Mouse (Mus musculus) midbrain, embryonic 11.5 days (tissue): Measurements from ENCODE around the gene Zfp74. TPM values are rescaled to one million over a fixed set of nuclear protein-coding genes. Genes with fewer than 3 reads are reported as not detected.
"Not testable (repeated sequence)": the region's sequence is repeated elsewhere in the genome, so short reads cannot be mapped to it uniquely, and the experiment has no call there.

Source experiments
- ATAC-seq: fragments of 200-750 bp; cut with Nextera tagmentation; 2 replicates; pipeline ENCODE4 v1.8.0; 2017; ENCODE audit warnings: moderate TSS enrichment, moderate library complexity; ENCODE audit not compliant: low FRiP score
- DNase-seq: peaks from one replicate; pipeline ENCODE4 v3.0.0; 2015; ENCODE audit warnings: low spot score; ENCODE audit errors: missing footprints
- H3K27ac ChIP-seq: fragments of 300-500 bp; sonication (generic); 2 replicates; pipeline ENCODE4 v1.5.1; 2014; ENCODE audit warnings: low read depth, low read length
- H3K27me3 ChIP-seq: fragments of 300-500 bp; sonication (generic); 2 replicates; pipeline ENCODE4 v1.6.1; 2014; ENCODE audit warnings: mild to moderate bottlenecking, low read length, moderate library complexity, mixed read lengths; ENCODE audit not compliant: control insufficient read depth, insufficient read depth
- H3K36me3 ChIP-seq: fragments of 300-500 bp; sonication (generic); 2 replicates; pipeline ENCODE4 v1.6.1; 2014; ENCODE audit warnings: mild to moderate bottlenecking, low read length, moderate library complexity, mixed read lengths; ENCODE audit not compliant: control insufficient read depth, insufficient read depth
- H3K4me1 ChIP-seq: fragments of 300-500 bp; sonication (generic); 2 replicates; pipeline ENCODE4 v1.6.1; 2014; ENCODE audit warnings: low read length; ENCODE audit not compliant: control insufficient read depth, insufficient read depth
- H3K4me2 ChIP-seq: fragments of 300-500 bp; sonication (generic); 2 replicates; pipeline ENCODE4 v1.6.1; 2014; ENCODE audit warnings: mild to moderate bottlenecking, moderate library complexity
- H3K4me3 ChIP-seq: fragments of 300-500 bp; sonication (generic); 2 replicates; pipeline ENCODE4 v1.5.1; 2014; ENCODE audit warnings: low read depth, low read length
- H3K9ac ChIP-seq: fragments of 300-500 bp; sonication (generic); 2 replicates; pipeline ENCODE4 v1.6.1; 2014; ENCODE audit warnings: low read length
- H3K9me3 ChIP-seq: fragments of 300-500 bp; sonication (generic); 2 replicates; pipeline ENCODE4 v1.6.1; 2016; ENCODE audit warnings: low read length; ENCODE audit not compliant: control insufficient read depth
- WGBS: fragments of 180-500 bp; shearing (Covaris S2); extraction: QIAGEN DNeasy Blood & Tissue Kit; methylation state at CpG from one replicate; pipeline ENCODE4 v1.1.7; 2014; 5-methylcytosine and 5-hydroxymethylcytosine counted together
- polyA plus RNA-seq: library from polyadenylated mRNA; unstranded; fragments of >200 nt; fragmentation: Nextera tagmentation; extraction: Ambion mirVana; gene quantifications from 2 replicates; pipeline ENCODE4 v1.2.1, GENCODE M21; 2014

Gene Zfp74
- polyA plus RNA-seq, 1 experiment from 2014 or later, result 10.6 TPM

DNA sequence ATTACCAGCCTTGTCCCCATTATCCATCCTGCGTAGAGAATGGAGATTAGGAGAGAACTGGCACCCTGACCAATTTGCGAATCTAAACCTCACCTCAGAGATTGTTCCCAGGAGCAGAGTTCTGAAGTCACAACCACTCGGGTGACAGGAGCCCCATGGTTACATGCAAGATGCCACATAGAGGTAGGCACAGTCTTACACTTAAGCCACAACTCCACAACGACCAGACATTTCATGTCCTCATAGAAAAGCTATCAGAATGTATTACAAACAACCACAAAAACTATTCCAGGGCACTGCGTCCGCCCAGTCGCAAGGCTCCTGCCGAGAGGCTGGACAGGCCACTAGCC is 29.4 kb upstream of the Zfp74 start:
- DNase-seq (no peak), ATAC-seq (no peak; the same call in 1 of the 2 replicates)
- Histone ChIP-seq H3K36me3 (0 out of 2 replicates have a peak, but pooled peaks cover 5% of the 10 kb centered on the region), H3K9me3 (no peaks in the 10 kb centered on the region), H3K4me1 (peaks cover 13% of the 10 kb centered on the region), H3K27me3 (no peaks in the 10 kb centered on the region), H3K9ac (peak overlapping the region; percentile 93), H3K4me2 (peak overlapping the region; percentile 69), H3K27ac (peak overlapping the region; percentile 91), H3K4me3 (peak overlapping the region; percentile 87)
- WGBS, result 2% methylated on average over 8 of the region's 8 CpGs

DNA sequence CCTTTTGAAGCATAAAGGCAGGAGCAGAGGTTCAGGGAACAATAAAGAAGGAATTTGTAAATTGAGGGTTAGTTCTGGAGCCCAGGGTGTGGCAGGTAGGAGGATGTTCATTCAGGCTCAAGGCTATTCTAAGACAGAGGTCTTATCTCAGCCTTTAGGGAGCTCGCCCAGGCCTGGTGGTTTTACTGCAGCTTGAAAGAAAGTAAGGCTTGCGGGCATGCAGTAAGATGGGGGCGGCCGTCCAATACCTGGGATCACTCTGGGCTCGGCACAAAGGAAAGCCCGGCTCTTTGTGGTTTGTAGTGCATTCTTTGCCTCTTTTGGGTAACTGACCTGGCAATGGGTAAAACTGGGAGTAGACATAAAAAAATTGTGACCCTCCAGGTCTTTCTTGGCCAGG is 29.0 kb upstream of the Zfp74 start:
- DNase-seq, result peak; percentile 86
- H3K4me1 ChIP-seq, result peaks cover 13% of the 10 kb centered on the region
- 33% methylated on average over 6 of the region's 6 CpGs for WGBS

DNA sequence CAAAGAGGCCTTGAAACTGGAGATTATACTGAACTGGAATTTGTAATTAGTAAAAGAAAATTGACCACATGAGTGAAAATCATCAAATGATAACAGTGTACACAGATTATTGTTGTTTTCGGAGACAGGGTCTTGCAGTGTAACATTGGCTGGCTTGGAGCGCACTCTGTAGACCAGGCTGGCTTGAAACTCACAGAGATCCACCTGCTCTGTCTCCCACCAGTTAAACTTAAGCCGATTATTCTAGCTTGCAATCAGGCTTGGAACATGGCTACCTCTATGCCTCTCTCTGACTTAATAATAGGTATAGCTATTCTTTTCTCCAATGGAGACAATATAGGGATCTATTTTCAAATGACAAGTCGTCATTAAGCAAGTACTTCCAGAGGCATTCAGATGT is 28.5 kb upstream of the Zfp74 start:
- WGBS, result 77% methylated on average over 4 of the region's 4 CpGs
- Histone ChIP-seq H3K27ac (no peak overlapping the region), H3K4me2 (no peak overlapping the region), H3K4me1 (peaks cover 13% of the 10 kb centered on the region), H3K36me3 (no peaks in the 10 kb centered on the region), H3K4me3 (no peak overlapping the region), H3K9me3 (no peaks in the 10 kb centered on the region), H3K9ac (no peak overlapping the region), H3K27me3 (no peaks in the 10 kb centered on the region)
- ATAC-seq, result no peak
- no peak for DNase-seq

More for the DNA sequence above, 29.0 kb upstream of the Zfp74 start:
- Histone ChIP-seq H3K36me3 (0 out of 2 replicates have a peak, but pooled peaks cover 3% of the 10 kb centered on the region), H3K27me3 (no peaks in the 10 kb centered on the region), H3K9me3 (no peaks in the 10 kb centered on the region), H3K4me3 (peak overlapping the region; percentile 87), H3K4me2 (peak overlapping the region; percentile 69), H3K9ac (peak overlapping the region; percentile 93), H3K27ac (peak overlapping the region; percentile 91)
- ATAC-seq, result peak; percentile 2; the same call in 1 of the 2 replicates

DNA sequence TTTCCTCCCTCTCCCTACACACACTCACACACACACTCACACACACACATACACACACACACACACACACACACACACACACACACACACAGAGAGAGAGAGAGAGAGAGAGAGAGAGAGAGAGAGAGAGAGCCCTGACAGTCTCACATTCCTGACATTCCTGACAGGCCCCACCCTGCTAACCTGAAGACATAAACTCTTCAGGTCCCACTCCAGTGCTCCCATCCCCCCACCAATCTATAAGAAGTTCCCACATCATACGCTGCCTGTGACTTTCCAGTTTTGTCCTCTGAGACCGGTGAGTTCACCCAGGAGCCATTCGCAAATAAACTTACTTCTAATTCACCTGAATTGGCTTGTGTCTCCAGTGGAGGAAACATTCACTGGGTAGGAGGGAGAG is 28.0 kb upstream of the Zfp74 start:
- Histone ChIP-seq H3K4me2 (no peak overlapping the region), H3K27me3 (no peaks in the 10 kb centered on the region), H3K9me3 (no peaks in the 10 kb centered on the region), H3K9ac (no peak overlapping the region), H3K27ac (no peak overlapping the region), H3K4me3 (no peak overlapping the region), H3K4me1 (peaks cover 13% of the 10 kb centered on the region), H3K36me3 (no peaks in the 10 kb centered on the region)
- DNase-seq (no peak), ATAC-seq (no peak)
- WGBS, result 87% methylated on average over 3 of the region's 3 CpGs

DNA sequence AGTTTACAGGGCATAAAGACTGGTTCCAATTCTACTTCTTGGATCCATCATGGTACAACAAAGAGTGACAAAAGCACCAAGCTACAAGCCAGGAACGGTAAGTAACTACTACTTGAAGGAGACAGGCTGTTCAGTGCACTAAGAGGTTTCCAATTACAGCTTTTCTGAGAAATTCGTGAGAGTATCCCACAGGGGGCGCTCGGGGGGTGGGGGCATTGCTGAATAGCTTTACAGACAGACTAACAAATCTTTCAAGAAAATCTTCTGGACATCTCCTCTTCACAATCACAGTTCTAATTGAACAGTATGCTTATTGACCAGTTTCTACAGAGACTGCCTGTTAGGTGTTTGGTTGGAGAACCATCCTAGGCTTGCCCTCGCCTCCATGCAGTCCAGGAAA is 27.6 kb upstream of the Zfp74 start:
- Histone ChIP-seq H3K4me2 (no peak overlapping the region), H3K9me3 (no peaks in the 10 kb centered on the region), H3K4me3 (no peak overlapping the region), H3K4me1 (peaks cover 13% of the 10 kb centered on the region), H3K27me3 (no peaks in the 10 kb centered on the region), H3K27ac (no peak overlapping the region), H3K9ac (no peak overlapping the region), H3K36me3 (no peaks in the 10 kb centered on the region)
- no peak for DNase-seq
- no peak for ATAC-seq
- WGBS, result 49% methylated on average over 5 of the region's 5 CpGs

DNA sequence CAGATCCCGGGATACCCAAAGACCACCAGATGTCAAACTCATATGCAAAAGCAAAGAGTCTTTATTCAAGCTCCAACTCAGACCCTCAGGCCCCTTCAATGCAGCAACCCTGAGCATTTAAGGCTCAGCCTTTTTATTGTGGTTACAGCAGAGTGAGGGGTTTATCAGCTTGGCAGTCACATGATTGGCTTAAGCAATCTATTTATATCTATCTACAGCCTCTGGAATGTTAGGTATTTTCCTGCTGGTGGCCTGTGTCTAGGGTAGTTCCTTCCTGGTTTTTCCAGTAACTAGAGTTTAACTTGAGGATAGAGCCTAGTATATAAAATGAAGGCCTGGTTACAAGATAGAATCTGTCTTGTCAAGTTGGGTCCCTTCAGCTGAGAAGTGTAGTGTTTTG is 26.9 kb upstream of the Zfp74 start:
- H3K27ac ChIP-seq, result no peak overlapping the region
- H3K9ac ChIP-seq, result no peak overlapping the region
- no peaks in the 10 kb centered on the region for H3K9me3 ChIP-seq
- no peaks in the 10 kb centered on the region for H3K27me3 ChIP-seq
- no peak overlapping the region for H3K4me2 ChIP-seq
- ATAC-seq (no peak), DNase-seq (no peak)
- WGBS, result 93% methylated on average over 1 of the region's 1 CpGs
- no peaks in the 10 kb centered on the region for H3K36me3 ChIP-seq
- peaks cover 13% of the 10 kb centered on the region for H3K4me1 ChIP-seq
- no peak overlapping the region for H3K4me3 ChIP-seq

DNA sequence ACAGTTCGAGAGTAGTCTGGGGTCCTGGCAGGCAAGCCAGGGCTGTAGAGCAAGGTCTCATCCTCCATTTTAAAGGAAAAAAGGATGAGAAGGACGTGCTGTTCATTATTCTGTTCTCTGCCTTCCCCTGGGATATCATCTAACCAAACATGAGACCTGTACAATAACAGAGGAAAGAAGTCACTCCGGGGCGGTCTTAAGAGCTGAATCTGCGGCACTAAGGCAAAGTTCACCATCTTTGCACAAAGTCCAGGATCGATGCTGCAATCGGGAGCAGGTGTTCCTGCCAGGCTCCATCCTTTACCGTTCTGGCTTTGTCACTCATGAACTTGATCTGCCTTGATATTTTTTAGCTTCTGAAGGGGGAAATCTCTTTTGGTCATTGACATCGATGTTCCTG is 16.8 kb upstream of the Zfp74 start:
- no peak for DNase-seq
- H3K4me2 ChIP-seq, result no peak overlapping the region
- no peak for ATAC-seq
- H3K27ac ChIP-seq, result no peak overlapping the region
- H3K4me1 ChIP-seq, result no peaks in the 10 kb centered on the region
- no peaks in the 10 kb centered on the region for H3K9me3 ChIP-seq
- H3K36me3 ChIP-seq, result no peaks in the 10 kb centered on the region
- no peak overlapping the region for H3K4me3 ChIP-seq
- no peak overlapping the region for H3K9ac ChIP-seq
- no peaks in the 10 kb centered on the region for H3K27me3 ChIP-seq
- whole genome bisulfite sequencing, result 89% methylated on average over 9 of the region's 9 CpGs

DNA sequence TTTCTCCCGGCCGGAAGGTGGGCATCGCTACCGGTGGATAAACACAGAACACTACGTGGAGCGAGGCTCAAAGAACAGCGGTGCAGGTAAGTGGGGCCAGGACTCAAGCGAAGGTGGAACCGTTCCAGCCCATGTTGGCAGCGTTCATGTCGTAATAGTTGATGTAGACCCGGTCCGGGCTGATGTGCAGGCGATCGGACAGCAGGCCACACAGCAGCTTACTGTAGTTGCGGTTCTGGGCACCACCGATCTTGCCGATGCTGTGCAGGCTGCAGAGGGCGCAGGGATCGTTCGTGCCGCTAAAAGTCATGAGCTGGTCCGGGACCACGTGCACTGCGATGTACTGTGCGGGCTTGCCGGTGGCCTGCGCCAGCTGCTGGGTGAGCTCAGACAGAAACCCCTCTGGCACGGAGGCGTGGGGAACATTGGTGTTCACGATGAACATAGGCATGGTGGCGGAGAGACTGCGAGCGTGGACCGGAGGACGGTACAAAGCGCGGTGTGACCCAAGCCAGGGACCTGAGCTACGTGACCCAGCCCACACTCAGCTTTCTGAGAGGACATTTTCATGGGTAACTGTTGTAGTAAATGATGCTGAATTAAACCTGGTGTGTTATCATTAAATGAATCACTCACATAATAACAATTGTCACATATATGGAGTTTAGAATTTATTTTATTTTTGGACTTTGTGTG is 11.4 kb upstream of the Zfp74 start:
- not testable (repeated sequence) for H3K27ac ChIP-seq, H3K4me2 ChIP-seq, H3K9ac ChIP-seq, H3K4me3 ChIP-seq, ATAC-seq, H3K27me3 ChIP-seq, H3K36me3 ChIP-seq, H3K4me1 ChIP-seq, H3K9me3 ChIP-seq
- 47% methylated on average over 32 of the region's 39 CpGs for WGBS
- peak; percentile 35 for DNase-seq

DNA sequence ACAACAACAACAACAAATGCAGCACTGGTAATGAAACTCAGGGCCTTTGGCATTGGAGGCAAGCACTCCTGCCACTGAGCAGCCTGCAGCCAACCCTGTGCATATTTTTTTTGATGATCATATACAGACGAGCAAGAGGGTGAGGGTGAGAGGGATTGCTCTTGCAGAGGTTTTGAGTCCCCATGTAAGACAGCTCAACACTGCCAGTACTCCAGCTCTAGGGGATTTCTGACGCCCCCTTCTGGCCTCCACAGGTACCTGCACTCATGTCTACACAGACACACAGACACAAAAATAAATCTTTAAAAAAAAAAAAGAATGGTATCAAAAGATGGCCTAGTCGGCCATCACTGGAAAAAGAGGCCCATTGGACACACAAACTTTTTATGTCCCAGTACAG is 5.1 kb upstream of the Zfp74 start:
- Histone ChIP-seq H3K9me3 (no peaks in the 10 kb centered on the region), H3K36me3 (no peaks in the 10 kb centered on the region), H3K4me2 (no peak overlapping the region), H3K27ac (no peak overlapping the region), H3K27me3 (no peaks in the 10 kb centered on the region), H3K9ac (no peak overlapping the region), H3K4me1 (no peaks in the 10 kb centered on the region), H3K4me3 (no peak overlapping the region)
- WGBS, result 61% methylated on average over 3 of the region's 3 CpGs
- DNase-seq (peak; percentile 77), ATAC-seq (no peak)
